Comparison of ENCODE assay signal across 17 mouse cellular contexts in genomic region chr16:21235135-21235534, GRCm38 (mm10). TPM values are rescaled to one million over a fixed set of nuclear protein-coding genes. Genes with fewer than 3 reads are reported as not detected.
DNase-seq lines count a peak whose midpoint lies in the region; ATAC-seq and TF ChIP-seq lines count a peak whose summit lies in the region.
"Had no signal": no experiment of that assay in that cellular context is flagged by ENCODE, and none has a peak within 500 bp of the region (broad histone marks: within the 10 kb centered on the region; RNA-seq: fewer than 3 reads in every experiment).

No protein-coding gene starts in this region.

- H3K9ac ChIP-seq in embryonic facial prominence, embryonic 14.5 days (ENCODE audit: low read depth, low read length) = no peak overlapping the region
- no peak overlapping the region for H3K9ac ChIP-seq in lung, embryonic 14.5 days
- H3K9ac ChIP-seq in stomach, embryonic 16.5 days (ENCODE audit: low read length) = no peak overlapping the region
- no peak overlapping the region for H3K9ac ChIP-seq in forebrain, embryonic 15.5 days (replicated peaks)
- no peak overlapping the region for H3K9ac ChIP-seq in heart, embryonic 11.5 days (ENCODE audit: low read depth, low read length)
- H3K9ac ChIP-seq: embryonic facial prominence, embryonic 12.5 days; heart, embryonic 13.5 days; liver, embryonic 13.5 days; neural tube, embryonic 15.5 days had no signal

- H3K36me3 ChIP-seq in embryonic facial prominence, embryonic 14.5 days (ENCODE audit: control insufficient read depth, insufficient read depth, low read length) = no peaks in the 10 kb centered on the region
- no peaks in the 10 kb centered on the region for H3K36me3 ChIP-seq in embryonic facial prominence, embryonic 10.5 days (replicated peaks)
- no peaks in the 10 kb centered on the region for H3K36me3 ChIP-seq in lung, embryonic 14.5 days (ENCODE audit: insufficient read depth)
- H3K36me3 ChIP-seq in stomach, embryonic 16.5 days (ENCODE audit: control insufficient read depth, insufficient read depth, low read length) = no peaks in the 10 kb centered on the region
- no peaks in the 10 kb centered on the region for H3K36me3 ChIP-seq in forebrain, embryonic 15.5 days
- no peaks in the 10 kb centered on the region for H3K36me3 ChIP-seq in hindbrain, embryonic 10.5 days
- H3K36me3 ChIP-seq in heart, embryonic 11.5 days (ENCODE audit: control insufficient read depth, insufficient read depth, low read length) = no peaks in the 10 kb centered on the region
- H3K36me3 ChIP-seq: embryonic facial prominence, embryonic 12.5 days; heart, embryonic 13.5 days; limb, embryonic 10.5 days; liver, embryonic 13.5 days; neural tube, embryonic 15.5 days had no signal

- H3K4me1 ChIP-seq in embryonic facial prominence, embryonic 14.5 days (ENCODE audit: control insufficient read depth, insufficient read depth, low read length) = peaks cover 25% of the 10 kb centered on the region
- peaks cover 25% of the 10 kb centered on the region for H3K4me1 ChIP-seq in embryonic facial prominence, embryonic 10.5 days
- peaks cover 23% of the 10 kb centered on the region for H3K4me1 ChIP-seq in lung, embryonic 14.5 days (ENCODE audit: insufficient read depth)
- peaks cover 23% of the 10 kb centered on the region for H3K4me1 ChIP-seq in stomach, embryonic 16.5 days (ENCODE audit: control insufficient read depth, insufficient read depth, low read length)
- H3K4me1 ChIP-seq in forebrain, embryonic 15.5 days = peaks cover 13% of the 10 kb centered on the region
- peaks cover 25% of the 10 kb centered on the region for H3K4me1 ChIP-seq in hindbrain, embryonic 10.5 days (replicated peaks)
- peaks cover 22% of the 10 kb centered on the region for H3K4me1 ChIP-seq in heart, embryonic 11.5 days (ENCODE audit: control insufficient read depth, insufficient read depth, low read length)

- no peak for TF ChIP-seq CTCF in lung, embryonic 14.5 days (IDR thresholded peaks at IDR 0.05; ENCODE audit: low read depth)

- ATAC-seq in embryonic facial prominence, embryonic 14.5 days (ENCODE audit: low read depth) = no peak
- ATAC-seq in lung, embryonic 14.5 days (ENCODE audit: insufficient read depth) = no peak
- ATAC-seq in stomach, embryonic 16.5 days (ENCODE audit: insufficient read depth, low FRiP score) = peak; percentile 75; the same call in 1 of the 2 replicates
- no peak for ATAC-seq in forebrain, embryonic 15.5 days (replicated peaks)
- no peak for ATAC-seq in heart, embryonic 11.5 days (replicated peaks; ENCODE audit: insufficient number of reproducible peaks, low FRiP score, low TSS enrichment)
- ATAC-seq: forebrain, embryonic 14.5 days had no signal

- no peak overlapping the region for H3K4me2 ChIP-seq in embryonic facial prominence, embryonic 14.5 days (ENCODE audit: low read depth, low read length)
- no peak overlapping the region for H3K4me2 ChIP-seq in lung, embryonic 14.5 days
- no peak overlapping the region for H3K4me2 ChIP-seq in stomach, embryonic 16.5 days (ENCODE audit: low read depth, low read length)
- no peak overlapping the region for H3K4me2 ChIP-seq in forebrain, embryonic 15.5 days (replicated peaks)
- H3K4me2 ChIP-seq in heart, embryonic 11.5 days = no peak overlapping the region
- H3K4me2 ChIP-seq: embryonic facial prominence, embryonic 12.5 days; heart, embryonic 13.5 days; liver, embryonic 13.5 days; neural tube, embryonic 15.5 days had no signal

- no peaks in the 10 kb centered on the region for H3K9me3 ChIP-seq in embryonic facial prominence, embryonic 14.5 days (ENCODE audit: control insufficient read depth, low read length)
- H3K9me3 ChIP-seq in embryonic facial prominence, embryonic 10.5 days = 0 out of 2 replicates have a peak, but pooled peaks cover 3% of the 10 kb centered on the region
- no peaks in the 10 kb centered on the region for H3K9me3 ChIP-seq in lung, embryonic 14.5 days (ENCODE audit: low read depth, low read length)
- H3K9me3 ChIP-seq in stomach, embryonic 16.5 days (replicated peaks; ENCODE audit: control insufficient read depth, low read length) = no peaks in the 10 kb centered on the region
- no peaks in the 10 kb centered on the region for H3K9me3 ChIP-seq in forebrain, embryonic 15.5 days
- H3K9me3 ChIP-seq in hindbrain, embryonic 10.5 days = no peaks in the 10 kb centered on the region; the same call in 1 of the 2 replicates
- H3K9me3 ChIP-seq in heart, embryonic 11.5 days (replicated peaks; ENCODE audit: control insufficient read depth, low read length) = no peaks in the 10 kb centered on the region
- H3K9me3 ChIP-seq: embryonic facial prominence, embryonic 12.5 days; heart, embryonic 13.5 days; limb, embryonic 10.5 days; liver, embryonic 13.5 days; neural tube, embryonic 15.5 days had no signal

- H3K27ac ChIP-seq in embryonic facial prominence, embryonic 14.5 days (replicated peaks; ENCODE audit: low read depth, low read length) = no peak overlapping the region
- no peak overlapping the region for H3K27ac ChIP-seq in embryonic facial prominence, embryonic 10.5 days (replicated peaks)
- H3K27ac ChIP-seq in lung, embryonic 14.5 days (ENCODE audit: low read depth) = no peak overlapping the region
- H3K27ac ChIP-seq in stomach, embryonic 16.5 days (ENCODE audit: low read length) = peak overlapping the region; percentile 28; the same call in 1 of the 2 replicates
- no peak overlapping the region for H3K27ac ChIP-seq in forebrain, embryonic 15.5 days (replicated peaks)
- H3K27ac ChIP-seq in hindbrain, embryonic 10.5 days = no peak overlapping the region
- H3K27ac ChIP-seq in heart, embryonic 11.5 days (ENCODE audit: low read depth, low read length) = no peak overlapping the region
- H3K27ac ChIP-seq: embryonic facial prominence, embryonic 12.5 days; heart, embryonic 13.5 days; liver, embryonic 13.5 days; neural tube, embryonic 15.5 days had no signal

- no peaks in the 10 kb centered on the region for H3K27me3 ChIP-seq in embryonic facial prominence, embryonic 14.5 days (replicated peaks; ENCODE audit: control insufficient read depth, insufficient read depth, low read length)
- 0 out of 2 replicates have a peak, but pooled peaks cover 14% of the 10 kb centered on the region for H3K27me3 ChIP-seq in embryonic facial prominence, embryonic 10.5 days (replicated peaks; ENCODE audit: low read depth, poor library complexity, severe bottlenecking)
- H3K27me3 ChIP-seq in lung, embryonic 14.5 days (ENCODE audit: insufficient read depth, low read length) = no peaks in the 10 kb centered on the region
- no peaks in the 10 kb centered on the region for H3K27me3 ChIP-seq in stomach, embryonic 16.5 days (ENCODE audit: control insufficient read depth, insufficient read depth, low read length)
- no peaks in the 10 kb centered on the region for H3K27me3 ChIP-seq in forebrain, embryonic 15.5 days
- H3K27me3 ChIP-seq in hindbrain, embryonic 10.5 days (ENCODE audit: insufficient read depth, poor library complexity, severe bottlenecking) = peaks cover 28% of the 10 kb centered on the region
- no peaks in the 10 kb centered on the region for H3K27me3 ChIP-seq in heart, embryonic 11.5 days (ENCODE audit: control insufficient read depth, insufficient read depth, low read length)
- H3K27me3 ChIP-seq: embryonic facial prominence, embryonic 12.5 days; neural tube, embryonic 15.5 days had no signal

- DNase-seq in embryonic facial prominence, embryonic 14.5 days (ENCODE audit: low spot score) = peak; percentile 70
- no peak for DNase-seq in embryonic facial prominence, embryonic 10.5 days (ENCODE audit: low spot score)
- peak; percentile 69 to 78 for DNase-seq in kidney, adult 8-10 months
- peak; percentile 57 for DNase-seq in lung, embryonic 14.5 days
- DNase-seq in hindbrain, embryonic 10.5 days (ENCODE audit: low spot score) = no peak
- DNase-seq: adrenal gland, adult 2 months; gastrocnemius, postnatal 10 days; liver, embryonic 13.5 days; right cerebral cortex, postnatal 25 days had no signal

- no peak overlapping the region for H3K4me3 ChIP-seq in embryonic facial prominence, embryonic 14.5 days (ENCODE audit: low read depth, low read length)
- H3K4me3 ChIP-seq in embryonic facial prominence, embryonic 10.5 days = no peak overlapping the region
- no peak overlapping the region for H3K4me3 ChIP-seq in lung, embryonic 14.5 days (ENCODE audit: low read depth, low read length)
- H3K4me3 ChIP-seq in stomach, embryonic 16.5 days (replicated peaks; ENCODE audit: low read length) = no peak overlapping the region
- H3K4me3 ChIP-seq in forebrain, embryonic 15.5 days = no peak overlapping the region
- no peak overlapping the region for H3K4me3 ChIP-seq in hindbrain, embryonic 10.5 days
- no peak overlapping the region for H3K4me3 ChIP-seq in heart, embryonic 11.5 days (ENCODE audit: low read depth, low read length)
- H3K4me3 ChIP-seq: embryonic facial prominence, embryonic 12.5 days; heart, embryonic 13.5 days; limb, embryonic 10.5 days; liver, embryonic 13.5 days; neural tube, embryonic 15.5 days had no signal

- 66% methylated on average over 8 of the region's 8 CpGs for WGBS in embryonic facial prominence, embryonic 14.5 days
- 68% methylated on average over 8 of the region's 8 CpGs for WGBS in embryonic facial prominence, embryonic 10.5 days
- 56% methylated on average over 8 of the region's 8 CpGs for WGBS in lung, embryonic 14.5 days
- WGBS in stomach, embryonic 16.5 days = 47% methylated on average over 8 of the region's 8 CpGs
- WGBS in forebrain, embryonic 15.5 days = 60% methylated on average over 8 of the region's 8 CpGs
- 70% methylated on average over 8 of the region's 8 CpGs for WGBS in hindbrain, embryonic 10.5 days
- 60% methylated on average over 8 of the region's 8 CpGs for WGBS in heart, embryonic 11.5 days (ENCODE audit: insufficient replicate concordance)

RNA-seq across cellular contexts. Expression of gene Ephb3, which starts 30.6 kb away (rescaled TPM):
- polyA plus RNA-seq in embryonic facial prominence, embryonic 14.5 days (2014; fragmentation: Nextera tagmentation; extraction: Ambion mirVana) = 28.4 and 31.8 TPM in 2 replicates
- 32.0 and 38.6 TPM in 2 replicates for polyA plus RNA-seq in embryonic facial prominence, embryonic 10.5 days (2016; fragmentation: Nextera tagmentation; extraction: Ambion mirVana)
- 29.7 and 33.2 TPM in 2 replicates for polyA plus RNA-seq in lung, embryonic 14.5 days (2014; fragmentation: Nextera tagmentation; extraction: Ambion mirVana)
- 20.6 and 22.1 TPM in 2 replicates for polyA plus RNA-seq in stomach, embryonic 16.5 days (2015; fragmentation: Nextera tagmentation; extraction: Ambion mirVana)
- 7.6 and 7.9 TPM in 2 replicates for polyA plus RNA-seq in forebrain, embryonic 15.5 days (2015; fragmentation: Nextera tagmentation; extraction: Ambion mirVana)
- 16.1 and 17.7 TPM in 2 replicates for polyA plus RNA-seq in hindbrain, embryonic 10.5 days (2016; fragmentation: Nextera tagmentation; extraction: Ambion mirVana)
- 12.9 and 16.0 TPM in 2 replicates for polyA plus RNA-seq in heart, embryonic 11.5 days (2014; fragmentation: Nextera tagmentation; extraction: Ambion mirVana)

Comparison
In these comparisons a context has a peak if more than half of its experiments do, and no peak if none do; other contexts are left out.
1. DNase-seq: peak in embryonic facial prominence, embryonic 14.5 days (single experiment), kidney, adult 8-10 months (2 of 2) and lung, embryonic 14.5 days (single experiment); none in embryonic facial prominence, embryonic 10.5 days (single experiment) and hindbrain, embryonic 10.5 days (single experiment).